Mouse (Mus musculus) thymus, adult 2 months (tissue): Measurements from ENCODE around the gene Rgcc.

Source experiments
- CTCF ChIP-seq: fragments of 200-500 bp; IDR thresholded peaks from 2 replicates; pipeline ENCODE4 v1.5.1; 2012; ENCODE audit warnings: mild to moderate bottlenecking, control low read depth, low read length, moderate library complexity, borderline replicate concordance; ENCODE audit not compliant: control insufficient read depth, poor library complexity, insufficient read depth; ENCODE audit errors: extremely low read depth
- POLR2A ChIP-seq: fragments of 200-500 bp; IDR thresholded peaks from 2 replicates; pipeline ENCODE4 v1.6.1; 2012; ENCODE audit warnings: mild to moderate bottlenecking, low read length, control low read depth, moderate library complexity; ENCODE audit not compliant: control insufficient read depth, poor library complexity, insufficient read depth; ENCODE audit errors: extremely low read depth

DNA sequence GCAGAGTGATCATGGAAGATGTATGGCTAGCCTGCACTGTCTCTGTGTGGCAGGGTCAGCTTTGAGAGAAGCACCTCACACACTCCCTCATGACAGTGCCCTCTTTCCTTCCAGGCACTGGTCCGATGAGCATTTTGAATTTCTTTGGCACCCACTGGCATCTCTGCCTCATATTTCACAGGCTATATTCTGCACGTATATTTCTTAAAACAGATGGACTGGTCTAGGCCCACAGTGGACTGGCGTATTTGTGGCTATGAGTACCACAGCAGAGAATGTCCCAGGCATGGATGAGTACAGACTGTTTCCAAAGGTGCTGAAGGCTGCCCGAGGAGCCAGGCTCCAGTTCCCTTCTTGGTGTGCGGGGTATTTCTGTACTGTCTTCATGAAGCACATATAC lies 20.4 kb upstream of the Rgcc start:
- no peak for TF ChIP-seq POLR2A
- TF ChIP-seq CTCF, result no peak
